Mouse (Mus musculus) liver, embryonic 14.5 days (tissue): ENCODE measurements around the gene Krt88.

Source experiments
- CTCF ChIP-seq: IDR thresholded peaks from 2 replicates; pipeline ENCODE4 v1.5.1; 2016; ENCODE audit warnings: antibody characterized with exemption, low read depth, control low read depth
- EP300 ChIP-seq: IDR thresholded peaks from 2 replicates; pipeline ENCODE4 v1.6.1; 2016; ENCODE audit warnings: antibody characterized with exemption, low read depth

DNA sequence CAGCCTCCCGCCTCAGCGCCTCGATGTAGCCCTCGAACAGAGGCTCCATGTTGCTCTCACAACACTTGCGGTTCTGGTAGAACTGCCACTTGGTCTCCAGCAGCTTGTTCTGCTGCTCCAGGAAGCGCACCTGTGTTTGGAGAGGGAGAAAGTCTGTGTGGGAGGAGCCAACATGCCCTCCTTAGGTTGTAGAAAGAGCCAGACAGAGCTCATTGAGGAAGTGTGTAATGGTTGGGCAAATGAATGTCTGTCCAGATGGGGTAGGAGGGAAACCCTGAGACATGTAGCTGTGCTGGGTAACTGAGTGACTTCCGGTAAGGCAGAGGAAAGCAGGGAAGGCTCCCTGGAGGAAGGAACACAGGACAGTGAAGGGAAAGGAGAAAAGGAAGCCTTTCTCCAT is 10.9 kb upstream of the Krt88 start:
- TF ChIP-seq EP300, result no peak
- no peak for TF ChIP-seq CTCF
